Mouse (Mus musculus) gastrocnemius, postnatal 36 days (tissue): ENCODE data around the gene Rab1a. TPM values are rescaled to one million over a fixed set of nuclear protein-coding genes. Genes with fewer than 3 reads are reported as not detected.
"Not testable (repeated sequence)": the region's sequence is repeated elsewhere in the genome, so short reads cannot be mapped to it uniquely, and the experiment has no call there.

Experiments used
- DNase-seq, 2 experiments: peaks; one replicate each; pipeline ENCODE4 v3.0.0; 2022
- intact Hi-C: fragments of 180-260 bp; cut with DNase I; formaldehyde crosslinking; loops from one replicate; pipeline ENCODE4 v1.15.1; 2025
- total RNA-seq, 2 experiments: library from RNA; stranded (reverse); gene quantifications; 2 replicates each; pipeline ENCODE4 v1.2.3; 2021

Rab1a gene
- total RNA-seq, 2 experiments from 2014 or later: 78.3 to 88.9 TPM

GRCm38 (mm10) chr11:20211838-20212237, 10.6 kb downstream of the Rab1a start:
- intact Hi-C loops: no loop called here
- no peak for DNase-seq

- intact Hi-C loops: no loop called here
Measured at GRCm38 (mm10) chr11:20214779-20215178, 13.5 kb downstream of the Rab1a start.

GRCm38 (mm10) chr11:20216415-20216814, 15.2 kb downstream of the Rab1a start:
- intact Hi-C loops: no loop called here

More at GRCm38 (mm10) chr11:20214779-20215178, 13.5 kb downstream of the Rab1a start:
- no peak for DNase-seq

GRCm38 (mm10) chr11:20217227-20217626, 16.0 kb downstream of the Rab1a start:
- intact Hi-C loops: no loop called here
- no peak for DNase-seq

More at GRCm38 (mm10) chr11:20216415-20216814, 15.2 kb downstream of the Rab1a start:
- DNase-seq: no peak

GRCm38 (mm10) chr11:20221671-20222070, 20.4 kb downstream of the Rab1a start:
- intact Hi-C loops, DNase-seq: not testable (repeated sequence)

GRCm38 (mm10) chr11:20224196-20224595, 23.0 kb downstream of the Rab1a start:
- intact Hi-C loops: no loop called here
- no peak for DNase-seq

GRCm38 (mm10) chr11:20225938-20226337, 24.7 kb downstream of the Rab1a start:
- intact Hi-C loops: no loop called here
- no peak for DNase-seq

GRCm38 (mm10) chr11:20228666-20229065, 27.4 kb downstream of the Rab1a start:
- intact Hi-C loops: no loop called here
- no peak for DNase-seq

- no peak for DNase-seq
- intact Hi-C loops: no loop called here
Measured at GRCm38 (mm10) chr11:20229311-20229710, 28.1 kb downstream of the Rab1a start.

- intact Hi-C loops: no loop called here
- no peak for DNase-seq
Measured at GRCm38 (mm10) chr11:20230286-20230685, 29.1 kb downstream of the Rab1a start.

- intact Hi-C loops: no loop called here
- DNase-seq: peak in 1 of 2 experiments; percentile 27
Measured at GRCm38 (mm10) chr11:20231128-20231878, 30.1 kb downstream of the Rab1a start.

- intact Hi-C loops: no loop called here
- DNase-seq: no peak
Measured at GRCm38 (mm10) chr11:20232016-20232755, 31.0 kb downstream of the Rab1a start.

- no peak for DNase-seq
- intact Hi-C loops: no loop called here
Measured at GRCm38 (mm10) chr11:20234233-20234632, 33.0 kb downstream of the Rab1a start.

GRCm38 (mm10) chr11:20237018-20237417, 35.8 kb downstream of the Rab1a start:
- intact Hi-C loops: no loop called here
- DNase-seq: no peak

- intact Hi-C loops: no loop called here
- no peak for DNase-seq
Measured at GRCm38 (mm10) chr11:20237976-20238375, 36.7 kb downstream of the Rab1a start.

GRCm38 (mm10) chr11:20239279-20239861, 38.1 kb downstream of the Rab1a start:
- DNase-seq: no peak
- intact Hi-C loops: no loop called here

- no peak for DNase-seq
- intact Hi-C loops: loop anchor here (10.0 kb wide), 1 partner anchor 394 kb away; no protein-coding TSS in a partner anchor
Measured at GRCm38 (mm10) chr11:20240331-20240730, 39.1 kb downstream of the Rab1a start.

- DNase-seq: no peak
- intact Hi-C loops: loop anchor here (10.0 kb wide), 1 partner anchor 393 kb away; no protein-coding TSS in a partner anchor
Measured at GRCm38 (mm10) chr11:20241311-20241710, 40.1 kb downstream of the Rab1a start.

GRCm38 (mm10) chr11:20242366-20243056, 41.3 kb downstream of the Rab1a start:
- DNase-seq: no peak
- intact Hi-C loops: loop anchor here (10.0 kb wide), 1 partner anchor 392 kb away; no protein-coding TSS in a partner anchor

- intact Hi-C loops: loop anchor here (10.0 kb wide), 1 partner anchor 391 kb away; no protein-coding TSS in a partner anchor
- no peak for DNase-seq
Measured at GRCm38 (mm10) chr11:20243214-20243913, 42.1 kb downstream of the Rab1a start.
